Comparison of ENCODE assay signal across 20 mouse cellular contexts in genomic region chr1:105426086-105426485, GRCm38 (mm10).
A peak's percentile ranks its signal among the peaks of the same experiment; 100 is the strongest.
DNase-seq lines count a peak whose midpoint lies in the region; ATAC-seq and TF ChIP-seq lines count a peak whose summit lies in the region.
"Had no signal": no experiment of that assay in that cellular context is flagged by ENCODE, and none has a peak within 500 bp of the region (broad histone marks: within the 10 kb centered on the region; RNA-seq: fewer than 3 reads in every experiment).

No protein-coding gene starts in this region.

- DNase-seq in forebrain, embryonic 11.5 days (ENCODE audit: low spot score): no peak
- DNase-seq in ZHBTc4 (ENCODE audit: low read depth, low spot score): peak; percentile 16
- no peak for DNase-seq in midbrain, postnatal 0 days (ENCODE audit: low spot score)
- no peak for DNase-seq in embryo, embryonic 10 days (ENCODE audit: low spot score)
- DNase-seq in gastrocnemius, postnatal 36 days: no peak
- DNase-seq: adrenal gland, adult 2 months; adrenal gland, postnatal 25 days; cerebellum, adult 11 months; cerebellum, adult 8-10 months; cerebellum, postnatal 25 days; heart, adult 2 months had no signal

- 0 out of 2 replicates have a peak, but pooled peaks cover 2% of the 10 kb centered on the region for H3K4me1 ChIP-seq in forebrain, embryonic 13.5 days
- H3K4me1 ChIP-seq in forebrain, embryonic 11.5 days (replicated peaks; ENCODE audit: control insufficient read depth, insufficient read depth, low read length): peaks cover 6% of the 10 kb centered on the region; the same call in 1 of the 2 replicates
- peaks cover 10% of the 10 kb centered on the region; the same call in 1 of the 2 replicates for H3K4me1 ChIP-seq in midbrain, embryonic 13.5 days (replicated peaks)
- H3K4me1 ChIP-seq in midbrain, postnatal 0 days (ENCODE audit: insufficient read depth, low read length): no peaks in the 10 kb centered on the region

- H3K9me3 ChIP-seq in forebrain, embryonic 13.5 days (replicated peaks): no peaks in the 10 kb centered on the region
- no peaks in the 10 kb centered on the region for H3K9me3 ChIP-seq in forebrain, embryonic 11.5 days (ENCODE audit: control insufficient read depth, low read length)
- H3K9me3 ChIP-seq in midbrain, embryonic 13.5 days: no peaks in the 10 kb centered on the region
- no peaks in the 10 kb centered on the region for H3K9me3 ChIP-seq in midbrain, postnatal 0 days (ENCODE audit: low read length)
- H3K9me3 ChIP-seq: embryonic facial prominence, embryonic 10.5 days; heart, embryonic 12.5 days; hindbrain, embryonic 10.5 days; hindbrain, embryonic 15.5 days had no signal

- peak; percentile 50; the same call in 1 of the 2 replicates for ATAC-seq in forebrain, embryonic 13.5 days
- no peak for ATAC-seq in forebrain, embryonic 11.5 days (replicated peaks; ENCODE audit: low FRiP score)
- ATAC-seq in midbrain, embryonic 13.5 days: peak; percentile 52
- ATAC-seq in midbrain, postnatal 0 days (ENCODE audit: low FRiP score): 0 out of 2 replicates have a peak, but pooled peaks have one; percentile 51
- ATAC-seq: intestine, embryonic 16.5 days; Patski had no signal

- no peak overlapping the region for H3K4me3 ChIP-seq in forebrain, embryonic 13.5 days
- H3K4me3 ChIP-seq in forebrain, embryonic 11.5 days (ENCODE audit: low read depth, low read length): no peak overlapping the region
- H3K4me3 ChIP-seq in midbrain, embryonic 13.5 days (replicated peaks): no peak overlapping the region
- no peak overlapping the region for H3K4me3 ChIP-seq in midbrain, postnatal 0 days (ENCODE audit: low read depth, low read length)
- H3K4me3 ChIP-seq: embryonic facial prominence, embryonic 10.5 days; heart, adult 2 months; heart, embryonic 12.5 days; hindbrain, embryonic 10.5 days; hindbrain, embryonic 15.5 days had no signal

- H3K9ac ChIP-seq in forebrain, embryonic 13.5 days: no peak overlapping the region
- no peak overlapping the region for H3K9ac ChIP-seq in forebrain, embryonic 11.5 days (ENCODE audit: low read length)
- no peak overlapping the region for H3K9ac ChIP-seq in midbrain, embryonic 13.5 days (replicated peaks)
- no peak overlapping the region for H3K9ac ChIP-seq in midbrain, postnatal 0 days (replicated peaks; ENCODE audit: low read length, poor library complexity, severe bottlenecking)
- H3K9ac ChIP-seq: heart, embryonic 12.5 days; hindbrain, embryonic 15.5 days had no signal

- intact Hi-C loops in gastrocnemius, postnatal 36 days (cut with DNase I): no loop called here

- H3K27me3 ChIP-seq in forebrain, embryonic 13.5 days: no peaks in the 10 kb centered on the region
- H3K27me3 ChIP-seq in forebrain, embryonic 11.5 days (ENCODE audit: control insufficient read depth, insufficient read depth, low read length): no peaks in the 10 kb centered on the region
- no peaks in the 10 kb centered on the region; the same call in 1 of the 2 replicates for H3K27me3 ChIP-seq in midbrain, embryonic 13.5 days
- no peaks in the 10 kb centered on the region for H3K27me3 ChIP-seq in midbrain, postnatal 0 days (ENCODE audit: insufficient read depth, low read length)
- H3K27me3 ChIP-seq: CH12.LX; heart, embryonic 12.5 days; hindbrain, embryonic 15.5 days; Patski had no signal

- WGBS in forebrain, embryonic 13.5 days: 19% methylated on average over 4 of the region's 4 CpGs
- WGBS in forebrain, embryonic 11.5 days: 28% methylated on average over 4 of the region's 4 CpGs
- WGBS in midbrain, embryonic 13.5 days: 27% methylated on average over 4 of the region's 4 CpGs
- 13% methylated on average over 4 of the region's 4 CpGs for WGBS in midbrain, postnatal 0 days

- no peak overlapping the region for H3K27ac ChIP-seq in forebrain, embryonic 13.5 days
- H3K27ac ChIP-seq in forebrain, embryonic 11.5 days (ENCODE audit: low read depth, low read length): no peak overlapping the region
- 0 out of 2 replicates have a peak overlapping the region, but pooled peaks have one; percentile 6 for H3K27ac ChIP-seq in midbrain, embryonic 13.5 days
- no peak overlapping the region for H3K27ac ChIP-seq in midbrain, postnatal 0 days (ENCODE audit: low read depth, low read length)
- H3K27ac ChIP-seq: embryonic facial prominence, embryonic 10.5 days; heart, adult 2 months; hindbrain, embryonic 10.5 days; hindbrain, embryonic 15.5 days had no signal

- H3K4me2 ChIP-seq in forebrain, embryonic 13.5 days: no peak overlapping the region
- H3K4me2 ChIP-seq in forebrain, embryonic 11.5 days (ENCODE audit: low read depth, low read length, severe bottlenecking): no peak overlapping the region
- H3K4me2 ChIP-seq in midbrain, embryonic 13.5 days (replicated peaks): no peak overlapping the region
- no peak overlapping the region for H3K4me2 ChIP-seq in midbrain, postnatal 0 days (ENCODE audit: low read depth, low read length, poor library complexity, severe bottlenecking)
- H3K4me2 ChIP-seq: heart, embryonic 12.5 days; hindbrain, embryonic 15.5 days had no signal

- H3K36me3 ChIP-seq in forebrain, embryonic 13.5 days (ENCODE audit: poor library complexity, severe bottlenecking): no peaks in the 10 kb centered on the region
- no peaks in the 10 kb centered on the region for H3K36me3 ChIP-seq in forebrain, embryonic 11.5 days (ENCODE audit: control insufficient read depth, insufficient read depth, low read length)
- H3K36me3 ChIP-seq in midbrain, embryonic 13.5 days: no peaks in the 10 kb centered on the region
- no peaks in the 10 kb centered on the region for H3K36me3 ChIP-seq in midbrain, postnatal 0 days (ENCODE audit: insufficient read depth, low read length)
- H3K36me3 ChIP-seq: embryonic facial prominence, embryonic 10.5 days; heart, embryonic 12.5 days; hindbrain, embryonic 10.5 days; hindbrain, embryonic 15.5 days had no signal

- no peak for TF ChIP-seq CTCF in midbrain, postnatal 0 days (IDR thresholded peaks at IDR 0.05)
